Mouse (Mus musculus) ovary, adult 2 months (tissue): Measurements from ENCODE around the gene Acrbp. TPM values are rescaled to one million over a fixed set of nuclear protein-coding genes. Genes with fewer than 3 reads are reported as not detected.

Experiments used
- polyA plus RNA-seq: library from polyadenylated mRNA; depleted of rRNA; stranded (reverse); fragments of >200 nt; gene quantifications from 2 replicates; pipeline ENCODE4 v1.2.3, GENCODE M21; 2012; rRNA removed

Acrbp gene
- 18.8 and 27.3 TPM in 2 replicates for polyA plus RNA-seq

DNA sequence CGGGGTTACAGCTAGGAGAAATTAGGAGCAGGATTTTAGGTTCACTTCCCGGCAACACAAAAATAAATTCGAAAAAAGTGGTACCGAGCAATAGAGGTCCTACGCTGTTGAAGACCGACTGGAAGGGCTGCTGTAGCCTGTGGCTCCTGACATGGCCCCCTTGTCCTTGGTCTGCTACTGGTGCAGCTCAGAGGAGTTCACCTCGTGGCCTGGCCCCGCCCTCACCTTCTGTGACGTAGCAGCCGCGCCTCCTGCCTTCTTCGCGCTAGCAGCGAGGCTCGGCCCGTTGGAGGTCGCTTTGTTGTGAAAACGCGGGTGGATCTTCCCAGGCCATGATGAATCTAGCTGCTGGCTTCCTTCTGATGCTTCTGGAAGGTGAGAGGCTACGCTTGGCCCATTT, at the start of gene Acrbp:
Acrbp (plus strand) TSS at position 12 of the 400 bp plus-strand sequence.

DNA sequence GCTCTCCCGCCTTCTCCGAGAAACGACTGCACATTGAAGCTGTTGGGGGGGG, 40.5 kb upstream of the Acrbp start, which contains the start of gene Zfp384:
Zfp384 (plus strand) TSS at position 17 of the 52 bp plus-strand sequence.

DNA sequence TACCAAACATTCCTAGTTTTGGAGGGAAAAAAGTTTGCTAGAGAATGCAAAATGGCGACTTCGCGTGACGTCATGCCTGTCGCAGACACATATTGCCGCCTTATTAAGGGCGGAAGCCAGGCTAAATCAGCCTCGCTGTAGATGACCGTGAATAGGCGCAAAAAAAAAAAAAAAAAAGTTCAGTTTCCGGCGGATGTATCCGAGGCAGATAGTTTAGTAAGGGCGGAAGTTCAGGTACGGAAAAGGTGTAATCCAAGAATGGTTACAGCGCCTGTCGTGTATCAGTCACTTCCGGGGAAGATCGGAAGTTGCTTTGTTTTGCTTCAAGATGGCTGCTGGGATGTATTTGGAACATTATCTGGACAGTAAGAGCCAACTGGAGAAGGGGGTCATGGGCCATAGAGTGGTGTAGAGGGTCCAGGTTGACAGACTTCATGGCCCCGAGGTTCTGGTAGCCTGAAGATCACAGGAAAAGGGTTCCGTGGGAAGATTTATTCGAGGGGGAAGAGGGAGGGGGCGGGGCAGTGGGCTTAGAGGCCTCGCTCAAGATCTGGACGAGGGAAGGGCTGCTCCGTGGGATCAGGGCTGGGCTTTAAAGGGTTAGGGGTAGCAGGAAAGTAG, 9.8 kb upstream of the Acrbp start, which contains the start of gene Ing4:
Ing4 (plus strand) TSS at position 228 of the 621 bp plus-strand sequence.

DNA sequence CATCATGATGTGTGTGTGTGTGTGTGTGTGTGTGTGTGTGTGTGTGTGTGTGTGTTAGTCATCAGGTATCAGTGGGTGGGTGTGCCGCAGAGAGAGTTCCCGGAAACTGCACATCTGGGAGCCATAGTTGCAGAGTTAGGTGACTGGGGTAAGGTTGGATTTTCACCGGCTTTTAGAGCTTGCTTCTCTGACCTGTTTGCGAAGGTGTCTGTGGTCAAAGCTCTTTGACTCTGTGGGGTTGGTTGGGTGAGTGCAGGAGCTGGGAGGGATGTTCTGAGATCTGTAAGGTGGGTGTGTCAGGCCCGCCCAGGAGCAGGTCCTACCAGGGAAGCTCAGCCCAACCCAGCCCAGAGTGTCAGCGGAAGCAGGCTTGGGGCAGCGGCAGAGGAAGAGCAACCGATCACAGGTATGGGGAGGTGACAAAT, 18.1 kb downstream of the Acrbp start, which contains the start of gene Lpar5:
Lpar5 (plus strand) TSS at position 350 of the 425 bp plus-strand sequence.

DNA sequence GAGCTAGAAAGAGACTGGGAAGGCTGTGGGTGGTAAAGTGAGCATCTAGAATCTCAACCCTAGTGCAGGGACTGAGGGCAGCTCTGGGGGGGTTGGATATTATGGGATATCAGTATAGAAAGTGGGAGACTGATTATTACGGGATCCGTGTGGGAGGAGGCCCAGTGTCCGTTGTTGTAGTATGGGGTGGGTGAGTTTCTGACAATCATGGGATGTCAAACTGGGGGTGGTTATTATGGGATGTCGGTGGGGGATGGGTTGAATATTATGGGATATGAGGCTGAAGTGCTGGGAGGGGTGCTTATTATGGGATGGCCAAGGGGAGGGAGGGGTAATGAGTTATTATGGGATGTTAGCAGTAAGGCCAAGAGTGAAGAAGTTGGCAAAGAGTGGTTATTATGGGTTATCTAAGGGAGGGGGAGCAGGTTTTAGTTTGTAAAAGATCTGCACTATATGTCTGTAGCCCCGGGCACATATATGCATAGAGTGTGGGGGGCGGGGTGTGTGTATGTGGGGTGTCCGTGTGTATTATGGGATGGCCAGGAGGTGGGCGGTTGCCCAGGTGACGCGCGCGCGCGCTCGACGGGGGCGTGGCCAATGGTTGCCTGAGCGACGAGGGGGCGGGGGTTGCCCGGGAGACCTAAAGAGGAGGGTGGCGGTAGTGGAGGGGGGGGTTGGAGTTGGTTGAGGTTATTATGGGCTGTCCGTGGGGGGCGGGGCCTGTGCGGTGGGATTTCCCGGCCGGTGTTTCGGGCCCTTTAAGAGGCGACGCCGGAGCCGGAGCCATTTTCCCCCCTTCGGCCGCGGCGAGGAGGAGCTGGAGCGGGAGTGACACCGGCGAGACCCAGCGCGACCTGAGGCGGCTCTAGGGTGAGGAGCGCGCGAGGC, 46.1 kb downstream of the Acrbp start, which contains the start of gene Chd4:
Chd4 (plus strand) TSS at position 591 of the 888 bp plus-strand sequence.

Other genes with a start within 250 kb of the Acrbp start
- gene Spsb2, start 241.0 kb upstream of the Acrbp start, polyA plus RNA-seq = 27.7 and 31.4 TPM in 2 replicates
- gene Tpi1, start 235.4 kb upstream of the Acrbp start, polyA plus RNA-seq = 353 and 433 TPM in 2 replicates
- 120 TPM in 2 replicates for gene Usp5, start 220.2 kb upstream of the Acrbp start, polyA plus RNA-seq
- 20.9 and 42.3 TPM in 2 replicates for gene Cdca3, start 220.1 kb upstream of the Acrbp start, polyA plus RNA-seq
- gene Gnb3, start 209.4 kb upstream of the Acrbp start, polyA plus RNA-seq = 0.98 and 1.0 TPM in 2 replicates
- 99.7 and 118 TPM in 2 replicates for gene P3h3, start 191.9 kb upstream of the Acrbp start, polyA plus RNA-seq
- 3.2 and 3.4 TPM in 2 replicates for gene Gpr162, start 185.7 kb upstream of the Acrbp start, polyA plus RNA-seq
- 1.4 and 1.6 TPM in 2 replicates for gene Cd4, start 161.5 kb upstream of the Acrbp start, polyA plus RNA-seq
- gene Lag3, start 138.0 kb upstream of the Acrbp start, polyA plus RNA-seq = 8.3 and 8.4 TPM in 2 replicates
- 2,014 and 3,023 TPM in 2 replicates for gene Ptms, start 129.6 kb upstream of the Acrbp start, polyA plus RNA-seq
- gene Mlf2, start 118.3 kb upstream of the Acrbp start, polyA plus RNA-seq = 367 and 376 TPM in 2 replicates
- gene Cops7a, start 84.2 kb upstream of the Acrbp start, polyA plus RNA-seq = 232 and 278 TPM in 2 replicates
- 5.2 and 10.1 TPM in 2 replicates for gene Pianp, start 53.0 kb upstream of the Acrbp start, polyA plus RNA-seq
- gene Zfp384, start 40.5 kb upstream of the Acrbp start, polyA plus RNA-seq = 70.1 and 85.2 TPM in 2 replicates
- gene Ing4, start 9.9 kb upstream of the Acrbp start, polyA plus RNA-seq = 48.6 and 50.5 TPM in 2 replicates
- gene Lpar5, start 18.2 kb downstream of the Acrbp start, polyA plus RNA-seq = 5.5 and 5.9 TPM in 2 replicates
- 118 and 161 TPM in 2 replicates for gene Chd4, start 46.3 kb downstream of the Acrbp start, polyA plus RNA-seq
- 20.9 and 24.3 TPM in 2 replicates for gene Nop2, start 82.2 kb downstream of the Acrbp start, polyA plus RNA-seq
- 52.0 and 67.4 TPM in 2 replicates for gene Iffo1, start 95.6 kb downstream of the Acrbp start, polyA plus RNA-seq
- 2,908 and 2,970 TPM in 2 replicates for gene Gapdh, start 116.8 kb downstream of the Acrbp start, polyA plus RNA-seq
- 65.1 and 85.6 TPM in 2 replicates for gene Ncapd2, start 142.0 kb downstream of the Acrbp start, polyA plus RNA-seq
- gene Mrpl51, start 142.1 kb downstream of the Acrbp start, polyA plus RNA-seq = 49.6 and 65.4 TPM in 2 replicates
- 12.0 and 13.6 TPM in 2 replicates for gene Vamp1, start 165.9 kb downstream of the Acrbp start, polyA plus RNA-seq
- 11.3 and 16.8 TPM in 2 replicates for gene Tapbpl, start 182.2 kb downstream of the Acrbp start, polyA plus RNA-seq
- 0.50 and 0.63 TPM in 2 replicates for gene Cd27, start 187.3 kb downstream of the Acrbp start, polyA plus RNA-seq
- gene Tuba3a, start 236.4 kb downstream of the Acrbp start, polyA plus RNA-seq = 6.7 and 7.2 TPM in 2 replicates